Mouse (Mus musculus) 3134 (cell line): ENCODE results near the gene Rps6ka5.

Experiments used
- DNase-seq: peaks from one replicate; pipeline ENCODE4 v3.0.0-alpha.2; 2011; ENCODE audit warnings: low spot score; ENCODE audit not compliant: insufficient read length; ENCODE audit errors: extremely low read depth

Rps6ka5 gene

GRCm38 (mm10) chr12:100726651-100727050, at the start of gene Rps6ka5:
Gene Rps6ka5, minus strand, starts transcription at chr12:100726983.
- DNase-seq, result no peak

GRCm38 (mm10) chr12:100775911-100776581, 49.3 kb upstream of the Rps6ka5 start:
- peak; percentile 64 for DNase-seq

GRCm38 (mm10) chr12:100775291-100775690, 48.5 kb upstream of the Rps6ka5 start:
- no peak for DNase-seq

GRCm38 (mm10) chr12:100774756-100775155, 48.0 kb upstream of the Rps6ka5 start:
- DNase-seq, result no peak

GRCm38 (mm10) chr12:100772230-100772984, 45.6 kb upstream of the Rps6ka5 start:
- DNase-seq, result peak; percentile 73

GRCm38 (mm10) chr12:100770765-100771164, 44.0 kb upstream of the Rps6ka5 start:
- DNase-seq, result no peak

- no peak for DNase-seq
These were observed 43.1 kb upstream of the Rps6ka5 start for GRCm38 (mm10) chr12:100769871-100770270.

GRCm38 (mm10) chr12:100764329-100765018, 37.7 kb upstream of the Rps6ka5 start:
- no peak for DNase-seq

- DNase-seq, result no peak
These were observed 36.1 kb upstream of the Rps6ka5 start for GRCm38 (mm10) chr12:100762663-100763425.

- DNase-seq, result no peak
These were observed 30.6 kb upstream of the Rps6ka5 start for GRCm38 (mm10) chr12:100757427-100757826.

GRCm38 (mm10) chr12:100753716-100754115, 26.9 kb upstream of the Rps6ka5 start:
- no peak for DNase-seq

- no peak for DNase-seq
These were observed 26.2 kb upstream of the Rps6ka5 start for GRCm38 (mm10) chr12:100752977-100753376.

GRCm38 (mm10) chr12:100742468-100742867, 15.7 kb upstream of the Rps6ka5 start:
- DNase-seq, result no peak

GRCm38 (mm10) chr12:100740313-100740712, 13.5 kb upstream of the Rps6ka5 start:
- DNase-seq, result no peak

- DNase-seq, result no peak
These were observed 12.3 kb upstream of the Rps6ka5 start for GRCm38 (mm10) chr12:100739011-100739570.

GRCm38 (mm10) chr12:100738498-100738897, 11.7 kb upstream of the Rps6ka5 start:
- no peak for DNase-seq

GRCm38 (mm10) chr12:100735581-100735980, 8.8 kb upstream of the Rps6ka5 start:
- no peak for DNase-seq

- no peak for DNase-seq
These were observed 8.4 kb upstream of the Rps6ka5 start for GRCm38 (mm10) chr12:100735156-100735555.

- no peak for DNase-seq
These were observed 2.1 kb upstream of the Rps6ka5 start for GRCm38 (mm10) chr12:100728646-100729485.

- no peak for DNase-seq
These were observed 1.1 kb upstream of the Rps6ka5 start for GRCm38 (mm10) chr12:100727891-100728290.
